Mouse (Mus musculus): ENCODE results near the gene Muc4. TPM values are rescaled to one million over a fixed set of nuclear protein-coding genes. Genes with fewer than 3 reads are reported as not detected.

Gene Muc4
- polyA plus RNA-seq, 1 experiment from 2014 or later, result 0.27 TPM

DNA sequence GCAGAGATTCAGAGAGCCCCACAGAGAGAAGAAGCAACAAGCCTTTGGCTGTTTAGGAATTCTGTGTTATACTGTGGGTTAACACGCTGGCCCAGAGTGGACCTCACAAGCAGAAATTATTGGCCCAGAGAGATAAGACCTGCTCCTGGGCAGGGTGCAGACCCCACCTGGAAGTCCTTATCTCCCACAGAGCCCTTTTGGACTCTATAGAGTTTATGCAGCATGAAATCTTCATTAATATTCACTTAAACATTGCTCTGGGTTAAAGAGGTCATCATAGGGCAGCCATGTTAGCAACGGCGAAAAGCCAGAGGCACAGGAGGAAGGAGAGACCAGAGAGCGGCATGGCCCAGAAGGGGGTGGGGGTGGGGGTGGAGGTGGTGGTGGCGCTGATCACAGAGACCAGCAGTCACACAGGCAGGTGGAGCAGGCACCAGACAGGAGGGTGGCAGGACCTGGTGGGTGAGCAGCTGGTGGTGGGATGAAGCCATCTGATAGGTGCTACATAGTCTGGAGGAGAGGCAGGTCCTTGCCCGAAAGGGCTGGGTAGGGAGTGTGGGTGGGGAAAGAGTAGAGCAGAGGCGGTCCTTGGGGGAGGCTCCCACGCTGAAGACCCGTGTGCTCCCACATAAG is 27.7 kb upstream of the Muc4 start:
- Histone ChIP-seq H3K4me3 (no peak overlapping the region), H3K27ac (no peak overlapping the region), H3K27me3 (no peaks in the 10 kb centered on the region), H3K9me3 (replicated peaks) (peaks cover 3% of the 10 kb centered on the region; the same call in 1 of the 2 replicates), H3K4me1 (peaks cover 5% of the 10 kb centered on the region; the same call in 1 of the 2 replicates), H3K36me3 (no peaks in the 10 kb centered on the region), H3K9ac (no peak overlapping the region), H3K4me2 (replicated peaks) (no peak overlapping the region)
- no peak; the same call in 1 of the 2 replicates for ATAC-seq (ENCODE audit: low FRiP score)
- 71% methylated on average over 9 of the region's 9 CpGs for WGBS

DNA sequence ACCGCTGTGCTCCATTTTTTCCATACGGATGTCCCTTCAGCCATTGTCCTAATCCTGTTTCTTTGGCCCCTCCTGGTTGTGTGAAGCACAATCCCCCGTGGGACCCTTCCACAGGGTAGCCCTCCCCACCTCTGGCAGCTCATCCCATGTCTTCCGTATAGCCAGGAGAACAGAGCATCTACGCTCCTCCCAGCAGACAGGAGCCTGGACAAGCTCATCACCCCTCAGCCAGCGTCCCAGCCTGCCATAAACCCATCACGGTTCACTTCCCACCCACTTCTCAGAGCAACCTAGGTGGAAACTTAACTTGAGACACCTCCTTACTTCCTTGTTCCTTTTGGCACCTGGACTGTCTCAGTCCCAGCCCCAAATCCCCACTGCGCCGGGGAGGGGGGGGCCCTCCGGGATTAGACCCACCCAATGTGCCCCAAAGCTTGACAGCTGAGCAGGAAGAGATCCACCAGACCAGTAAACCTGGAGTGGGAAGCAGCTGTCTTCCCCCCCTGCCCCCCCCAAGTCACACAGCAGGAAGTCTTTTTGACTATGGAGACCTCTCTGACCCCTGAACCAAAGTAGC is 27.1 kb upstream of the Muc4 start:
- Histone ChIP-seq H3K27ac (no peak overlapping the region), H3K9ac (no peak overlapping the region), H3K4me1 (peaks cover 5% of the 10 kb centered on the region; the same call in 1 of the 2 replicates), H3K27me3 (no peaks in the 10 kb centered on the region), H3K4me3 (no peak overlapping the region), H3K4me2 (replicated peaks) (no peak overlapping the region), H3K36me3 (no peaks in the 10 kb centered on the region), H3K9me3 (replicated peaks) (peaks cover 3% of the 10 kb centered on the region; the same call in 1 of the 2 replicates)
- 85% methylated on average over 10 of the region's 10 CpGs for whole genome bisulfite sequencing
- ATAC-seq (ENCODE audit: low FRiP score), result no peak

DNA sequence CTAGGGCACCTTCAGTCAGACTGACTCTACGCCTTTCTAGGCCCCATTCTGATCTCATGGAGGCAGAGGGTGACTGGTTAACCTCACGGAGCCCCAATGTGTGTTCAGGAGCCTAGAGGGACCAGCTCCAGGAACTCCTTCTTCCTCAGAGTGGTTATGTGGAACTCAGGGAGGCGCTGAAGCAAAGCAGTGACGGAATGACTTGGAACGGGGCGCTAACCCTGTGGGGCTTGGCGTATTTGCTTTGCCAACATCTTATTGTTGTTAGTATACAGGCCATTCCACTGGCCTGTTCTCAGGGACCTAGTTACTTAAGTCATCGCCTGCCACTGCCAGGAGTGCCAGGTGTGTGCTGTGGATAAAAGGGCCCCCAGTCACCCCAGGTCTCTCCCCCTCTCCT is 26.6 kb upstream of the Muc4 start:
- no peak overlapping the region for H3K27ac ChIP-seq
- H3K27me3 ChIP-seq, result no peaks in the 10 kb centered on the region
- ATAC-seq (ENCODE audit: low FRiP score), result no peak
- peaks cover 3% of the 10 kb centered on the region; the same call in 1 of the 2 replicates for H3K9me3 ChIP-seq (replicated peaks)
- no peak overlapping the region for H3K9ac ChIP-seq
- 91% methylated on average over 8 of the region's 8 CpGs for WGBS
- no peak overlapping the region for H3K4me3 ChIP-seq
- H3K36me3 ChIP-seq, result no peaks in the 10 kb centered on the region
- peaks cover 5% of the 10 kb centered on the region; the same call in 1 of the 2 replicates for H3K4me1 ChIP-seq
- no peak overlapping the region for H3K4me2 ChIP-seq (replicated peaks)

DNA sequence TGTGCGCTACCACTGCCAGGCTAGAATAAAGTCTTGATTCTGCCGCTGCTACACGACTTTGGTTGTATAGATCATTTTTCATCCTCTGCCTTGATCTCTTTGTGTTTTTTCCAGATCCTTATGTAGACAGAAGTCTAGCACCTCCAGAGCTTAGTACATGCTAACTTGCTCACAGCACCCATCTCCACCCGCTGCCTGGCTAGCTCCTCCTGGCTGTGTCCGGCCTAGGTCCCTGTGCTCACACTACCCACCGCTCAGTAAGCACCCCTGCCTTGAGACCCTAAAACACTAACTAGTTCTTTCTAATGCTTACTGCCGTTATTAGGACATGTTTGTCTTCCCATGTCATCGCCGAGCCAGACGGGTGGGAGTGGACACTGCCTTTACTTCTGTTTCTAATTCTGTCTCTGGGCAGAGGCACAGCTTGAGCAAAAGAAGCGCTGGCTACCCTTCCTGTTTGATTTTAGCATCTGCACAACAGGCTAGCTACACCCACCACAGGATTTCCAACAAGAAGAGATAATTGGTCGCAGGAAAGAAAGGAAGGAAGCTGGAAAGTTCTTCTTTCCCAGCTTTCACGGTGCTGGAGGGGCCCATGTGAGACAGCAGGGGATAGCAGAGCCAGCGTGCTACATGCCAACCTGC is 25.1 kb upstream of the Muc4 start:
- H3K4me3 ChIP-seq, result no peak overlapping the region
- WGBS, result 77% methylated on average over 14 of the region's 14 CpGs
- H3K9ac ChIP-seq, result no peak overlapping the region
- no peak for ATAC-seq (ENCODE audit: low FRiP score)
- no peak overlapping the region for H3K27ac ChIP-seq
- no peaks in the 10 kb centered on the region for H3K36me3 ChIP-seq
- H3K4me1 ChIP-seq, result peaks cover 5% of the 10 kb centered on the region; the same call in 1 of the 2 replicates
- H3K9me3 ChIP-seq (replicated peaks), result peaks cover 3% of the 10 kb centered on the region; the same call in 1 of the 2 replicates
- no peak overlapping the region for H3K4me2 ChIP-seq (replicated peaks)
- no peaks in the 10 kb centered on the region for H3K27me3 ChIP-seq

DNA sequence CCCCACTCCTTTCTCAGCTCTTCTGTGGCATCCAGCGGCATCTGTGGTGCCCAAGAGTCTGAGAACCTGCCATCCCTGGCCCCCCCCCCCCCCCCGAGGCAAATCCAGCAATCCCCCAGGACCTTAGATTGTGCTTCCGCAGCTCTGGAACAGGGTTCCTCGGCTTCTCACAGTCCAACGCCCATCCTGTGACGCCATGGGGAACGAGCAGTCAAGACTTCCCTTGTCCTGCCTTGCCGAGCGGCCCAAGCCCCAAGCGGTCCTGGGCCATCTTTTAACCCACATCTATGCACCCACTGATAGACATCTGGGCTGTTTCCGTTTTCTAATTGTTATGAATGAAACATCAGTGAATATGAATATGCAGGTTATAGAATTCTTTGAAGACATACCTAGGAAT is 23.5 kb upstream of the Muc4 start:
- no peak overlapping the region for H3K4me3 ChIP-seq
- no peaks in the 10 kb centered on the region for H3K27me3 ChIP-seq
- ATAC-seq (ENCODE audit: low FRiP score), result no peak
- peaks cover 5% of the 10 kb centered on the region; the same call in 1 of the 2 replicates for H3K4me1 ChIP-seq
- no peak overlapping the region for H3K27ac ChIP-seq
- no peaks in the 10 kb centered on the region for H3K9me3 ChIP-seq (replicated peaks)
- H3K36me3 ChIP-seq, result no peaks in the 10 kb centered on the region
- WGBS, result 89% methylated on average over 11 of the region's 11 CpGs
- no peak overlapping the region for H3K4me2 ChIP-seq (replicated peaks)
- H3K9ac ChIP-seq, result no peak overlapping the region

DNA sequence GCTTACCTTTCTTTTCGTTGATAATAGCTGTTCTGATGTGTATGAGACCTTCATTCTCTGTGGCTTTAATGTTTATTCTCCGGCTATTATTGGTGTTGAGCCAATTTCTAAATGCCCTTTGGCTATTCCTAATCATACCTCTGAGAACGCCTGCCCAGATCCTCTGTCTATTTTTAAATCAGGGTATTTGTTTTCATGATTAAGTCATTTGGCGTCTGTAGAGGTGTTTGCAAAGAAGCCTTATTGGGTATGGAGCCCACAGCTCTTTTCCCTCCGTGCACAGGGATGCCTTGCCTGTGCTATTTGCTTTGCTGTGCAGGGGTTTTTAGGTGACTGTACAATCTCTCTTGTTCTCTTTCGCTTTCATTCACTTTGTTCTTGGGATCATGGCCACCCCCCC is 22.1 kb upstream of the Muc4 start:
- Histone ChIP-seq H3K36me3 (no peaks in the 10 kb centered on the region), H3K4me1 (no peaks in the 10 kb centered on the region), H3K27me3 (no peaks in the 10 kb centered on the region), H3K9ac (no peak overlapping the region), H3K9me3 (replicated peaks) (no peaks in the 10 kb centered on the region), H3K4me2 (replicated peaks) (no peak overlapping the region), H3K4me3 (no peak overlapping the region), H3K27ac (no peak overlapping the region)
- ATAC-seq (ENCODE audit: low FRiP score), result no peak
- 75% methylated on average over 6 of the region's 6 CpGs for WGBS

DNA sequence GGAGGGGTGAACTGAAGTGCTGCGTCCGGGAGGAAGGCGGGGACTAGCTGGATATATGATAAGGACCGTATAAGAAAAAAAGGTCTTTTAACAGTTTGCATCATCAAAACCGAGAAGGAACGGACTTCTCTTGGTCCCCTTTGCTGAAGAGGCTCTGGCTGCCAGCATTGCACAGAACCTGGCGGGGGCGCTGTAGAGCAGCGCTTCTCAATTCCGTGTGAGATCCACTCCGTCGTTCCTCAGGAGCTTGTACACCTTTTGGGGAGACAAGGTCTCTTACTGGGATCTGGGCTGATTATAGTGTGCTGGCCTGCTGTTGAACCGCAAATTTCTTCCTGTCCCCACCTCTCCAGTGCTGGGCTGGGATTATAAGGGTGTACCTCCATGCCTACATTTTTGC is 20.3 kb upstream of the Muc4 start:
- WGBS, result 26% methylated on average over 13 of the region's 13 CpGs
- Histone ChIP-seq H3K27me3 (no peaks in the 10 kb centered on the region), H3K36me3 (no peaks in the 10 kb centered on the region), H3K27ac (no peak overlapping the region), H3K9ac (no peak overlapping the region), H3K9me3 (replicated peaks) (no peaks in the 10 kb centered on the region), H3K4me1 (no peaks in the 10 kb centered on the region), H3K4me3 (no peak overlapping the region), H3K4me2 (replicated peaks) (no peak overlapping the region)
- ATAC-seq (ENCODE audit: low FRiP score), result no peak

DNA sequence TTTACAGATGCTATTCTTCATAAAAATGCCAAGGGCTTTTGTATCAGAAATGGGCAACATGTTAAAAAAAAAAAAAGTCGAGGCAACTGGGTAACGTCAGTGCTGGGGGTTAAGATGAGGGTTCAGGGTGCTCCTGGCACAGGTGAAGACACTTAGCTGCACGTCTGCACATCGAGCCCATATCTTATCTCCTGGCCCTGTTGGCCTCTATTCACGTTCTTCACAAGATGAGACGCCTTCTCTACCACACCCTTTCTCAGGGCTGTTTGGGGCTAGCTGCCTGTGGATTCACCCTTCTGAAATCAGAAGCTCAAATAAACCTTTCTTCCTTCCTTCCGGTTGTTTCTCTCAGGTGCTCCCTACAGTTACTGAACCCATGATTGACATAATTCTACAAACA is 12.5 kb upstream of the Muc4 start:
- 86% methylated on average over 7 of the region's 7 CpGs for WGBS
- H3K27me3 ChIP-seq, result no peaks in the 10 kb centered on the region
- H3K36me3 ChIP-seq, result no peaks in the 10 kb centered on the region
- ATAC-seq (ENCODE audit: low FRiP score), result no peak
- H3K4me2 ChIP-seq (replicated peaks), result no peak overlapping the region
- H3K9me3 ChIP-seq (replicated peaks), result no peaks in the 10 kb centered on the region
- no peaks in the 10 kb centered on the region for H3K4me1 ChIP-seq
- no peak overlapping the region for H3K4me3 ChIP-seq
- no peak overlapping the region for H3K9ac ChIP-seq
- H3K27ac ChIP-seq, result no peak overlapping the region

DNA sequence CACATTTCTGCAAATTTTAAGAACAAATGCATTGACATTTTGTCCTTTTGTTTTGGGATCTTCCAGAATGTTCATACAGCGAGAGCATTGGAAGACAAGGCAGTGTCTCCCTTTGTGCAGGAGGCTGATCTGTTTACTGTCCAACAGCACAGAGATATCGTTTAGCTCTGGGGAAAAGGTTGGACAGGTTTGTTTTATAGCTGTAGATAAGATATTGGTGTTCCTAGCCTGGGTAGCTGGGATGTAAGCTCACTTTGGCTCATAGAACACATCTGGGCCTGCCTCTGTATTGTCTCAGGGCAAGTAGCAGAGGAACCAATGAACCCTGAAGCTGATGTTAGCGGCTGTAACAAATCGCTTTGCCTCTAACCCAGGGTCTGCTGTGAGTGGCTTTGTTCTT is 11.9 kb upstream of the Muc4 start:
- H3K4me2 ChIP-seq (replicated peaks), result no peak overlapping the region
- H3K27me3 ChIP-seq, result no peaks in the 10 kb centered on the region
- no peak overlapping the region for H3K27ac ChIP-seq
- H3K4me1 ChIP-seq, result no peaks in the 10 kb centered on the region
- no peak overlapping the region for H3K4me3 ChIP-seq
- no peak overlapping the region for H3K9ac ChIP-seq
- 77% methylated on average over 4 of the region's 4 CpGs for WGBS
- no peak for ATAC-seq (ENCODE audit: low FRiP score)
- H3K9me3 ChIP-seq (replicated peaks), result no peaks in the 10 kb centered on the region
- H3K36me3 ChIP-seq, result no peaks in the 10 kb centered on the region

DNA sequence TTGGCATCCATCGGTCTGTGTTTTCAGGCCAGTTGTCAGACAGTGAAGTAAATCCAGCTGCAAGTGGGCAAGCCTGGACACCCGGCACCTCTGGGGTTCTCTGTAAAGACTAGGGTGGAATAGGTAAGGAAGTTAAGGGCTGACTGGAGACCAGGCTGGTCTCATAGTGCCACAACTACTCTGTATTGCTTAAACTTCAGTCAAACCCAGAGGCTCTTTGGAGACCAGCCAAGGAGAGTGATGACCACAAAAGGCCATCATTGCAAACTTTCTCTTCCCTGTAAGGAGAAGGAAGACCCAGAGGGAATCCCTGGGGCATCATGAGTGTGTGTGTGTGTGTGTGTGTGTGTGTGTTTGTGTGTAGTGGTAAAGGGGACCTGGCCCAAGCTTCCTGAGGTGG is 11.4 kb upstream of the Muc4 start:
- H3K27ac ChIP-seq, result no peak overlapping the region
- ATAC-seq (ENCODE audit: low FRiP score), result no peak
- H3K36me3 ChIP-seq, result no peaks in the 10 kb centered on the region
- no peak overlapping the region for H3K9ac ChIP-seq
- no peak overlapping the region for H3K4me2 ChIP-seq (replicated peaks)
- WGBS, result 79% methylated on average over 2 of the region's 2 CpGs
- no peak overlapping the region for H3K4me3 ChIP-seq
- no peaks in the 10 kb centered on the region for H3K4me1 ChIP-seq
- no peaks in the 10 kb centered on the region for H3K9me3 ChIP-seq (replicated peaks)
- no peaks in the 10 kb centered on the region for H3K27me3 ChIP-seq

DNA sequence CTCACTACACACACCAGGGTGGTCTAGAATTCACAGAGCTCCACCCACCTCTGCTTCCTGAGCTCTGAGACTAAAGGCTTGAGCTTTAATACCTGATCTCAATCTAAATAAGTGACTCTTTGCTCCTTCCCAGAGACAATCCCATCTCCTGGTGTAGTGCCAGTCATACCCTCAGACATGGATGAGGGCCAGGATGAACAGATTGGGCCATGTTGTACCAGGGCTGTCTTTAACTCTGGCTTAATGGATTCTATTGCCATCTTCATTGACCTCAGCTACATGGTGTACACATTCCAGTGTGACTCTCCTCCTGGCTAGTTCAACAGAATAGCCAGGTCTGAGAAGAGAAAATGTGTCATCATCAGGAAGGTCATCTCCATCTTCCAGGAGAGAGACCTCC is 9.2 kb upstream of the Muc4 start:
- Histone ChIP-seq H3K4me1 (no peaks in the 10 kb centered on the region), H3K9me3 (replicated peaks) (no peaks in the 10 kb centered on the region), H3K4me2 (replicated peaks) (no peak overlapping the region), H3K9ac (no peak overlapping the region), H3K27me3 (no peaks in the 10 kb centered on the region), H3K4me3 (no peak overlapping the region), H3K36me3 (no peaks in the 10 kb centered on the region), H3K27ac (no peak overlapping the region)
- no peak for ATAC-seq (ENCODE audit: low FRiP score)

DNA sequence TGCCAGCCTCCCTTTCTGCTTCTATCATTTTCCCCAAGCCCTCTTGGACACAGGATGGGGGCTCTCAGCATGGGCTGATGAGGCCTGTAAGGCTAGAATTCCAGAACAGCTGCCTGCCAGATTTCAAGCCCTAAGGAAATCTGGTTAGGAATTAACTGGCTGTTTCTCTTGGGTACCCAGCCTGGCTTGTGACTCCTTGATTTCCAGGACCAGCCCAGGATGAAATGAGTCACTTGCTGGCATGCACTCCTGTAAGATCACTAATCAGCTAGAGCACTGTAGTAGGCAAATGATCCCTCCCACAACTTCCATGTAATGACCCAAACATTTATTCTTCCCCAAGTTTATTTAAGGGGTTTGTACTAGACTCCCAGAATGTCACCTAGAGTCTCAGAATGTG is 7.4 kb upstream of the Muc4 start:
- Histone ChIP-seq H3K27me3 (no peaks in the 10 kb centered on the region), H3K36me3 (no peaks in the 10 kb centered on the region), H3K27ac (no peak overlapping the region), H3K4me3 (no peak overlapping the region), H3K4me2 (replicated peaks) (no peak overlapping the region), H3K4me1 (no peaks in the 10 kb centered on the region), H3K9ac (no peak overlapping the region), H3K9me3 (replicated peaks) (peaks cover 3% of the 10 kb centered on the region)
- no peak for ATAC-seq (ENCODE audit: low FRiP score)

DNA sequence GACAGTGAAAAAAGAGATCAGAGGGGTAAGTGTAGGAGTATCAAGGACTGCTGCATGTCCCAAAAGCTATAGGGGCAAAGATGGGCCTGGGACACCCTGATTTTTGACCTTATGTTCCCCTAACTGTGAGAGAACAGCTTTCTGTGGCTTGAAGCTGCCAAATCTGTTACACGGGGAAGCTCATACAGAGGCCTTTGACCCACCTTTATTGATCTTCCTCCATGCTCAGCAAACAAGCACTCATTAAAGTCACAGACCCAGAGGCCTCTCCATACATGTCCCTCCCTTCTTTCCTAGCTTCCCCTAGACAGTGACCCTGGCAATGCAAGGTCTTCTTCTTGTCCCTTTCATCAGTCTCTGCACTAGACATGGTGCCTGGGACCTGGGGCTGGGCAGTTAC is 7.0 kb upstream of the Muc4 start:
- no peak for ATAC-seq (ENCODE audit: low FRiP score)
- H3K9me3 ChIP-seq (replicated peaks), result peaks cover 7% of the 10 kb centered on the region
- H3K36me3 ChIP-seq, result no peaks in the 10 kb centered on the region
- H3K4me3 ChIP-seq, result no peak overlapping the region
- no peaks in the 10 kb centered on the region for H3K4me1 ChIP-seq
- no peak overlapping the region for H3K9ac ChIP-seq
- H3K27me3 ChIP-seq, result no peaks in the 10 kb centered on the region
- 72% methylated on average over 1 of the region's 1 CpGs for WGBS
- H3K27ac ChIP-seq, result no peak overlapping the region
- no peak overlapping the region for H3K4me2 ChIP-seq (replicated peaks)

Measured in hindbrain, embryonic 12.5 days (tissue).